Mouse (Mus musculus): ENCODE data around the gene Hs2st1. TPM values are rescaled to one million over a fixed set of nuclear protein-coding genes. Genes with fewer than 3 reads are reported as not detected.

The Hs2st1 gene
- total and polyA plus RNA-seq, 3 experiments = 13.6 to 16.1 TPM; not detected in 1

DNA sequence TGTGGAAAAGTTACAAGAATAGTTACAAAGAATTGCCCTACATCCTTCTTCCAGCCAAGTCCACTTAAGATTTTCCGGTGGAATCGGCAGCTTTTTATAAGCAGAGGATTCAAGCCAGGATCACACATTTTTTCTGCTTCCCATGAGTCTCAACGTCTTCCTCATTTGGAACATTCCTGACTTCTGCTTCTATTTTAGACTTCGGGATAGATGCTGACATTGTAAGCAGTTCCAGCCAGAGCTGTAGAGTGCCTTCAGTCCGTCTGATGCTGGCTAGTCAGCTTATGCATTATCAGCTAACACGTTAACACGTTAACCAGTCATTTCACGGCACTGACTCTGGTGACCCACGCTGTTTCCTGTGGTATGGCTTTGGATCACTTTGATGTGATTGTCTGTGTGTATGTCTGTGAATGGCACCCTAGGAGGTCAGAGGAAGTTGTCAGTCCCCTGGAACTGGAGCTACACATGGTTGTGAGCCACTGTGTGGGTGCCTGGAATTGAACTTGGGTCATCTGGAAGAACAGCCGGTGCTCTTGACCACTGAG, 47.7 kb upstream of the Hs2st1 start:
- no peak overlapping the region for H3K27ac ChIP-seq (ENCODE audit: control insufficient read depth, low read depth, low read length)
- H3K9me3 ChIP-seq (replicated peaks; ENCODE audit: insufficient read depth, low read length) = no peaks in the 10 kb centered on the region
- DNase-seq (ENCODE audit: low read depth, low spot score) = no peak
- H3K4me3 ChIP-seq (ENCODE audit: control insufficient read depth in 1 of 2, insufficient read depth in 1 of 2, low read depth in 2 of 2, low read length in 2 of 2) = no peak overlapping the region
- no peaks in the 10 kb centered on the region for H3K79me2 ChIP-seq (ENCODE audit: control insufficient read depth, insufficient read depth, low read length, poor library complexity)
- H3K36me3 ChIP-seq (ENCODE audit: control insufficient read depth in 1 of 2, insufficient read depth in 2 of 2, low read length in 2 of 2) = peaks cover 0 to 2% of the 10 kb centered on the region in 2 experiments; a peak in 1 of 4 replicates
- peaks cover 0 to 3% of the 10 kb centered on the region in 2 experiments; a peak in 1 of 4 replicates for H3K4me1 ChIP-seq (ENCODE audit: control insufficient read depth in 1 of 2, insufficient read depth in 2 of 2, low read length in 2 of 2)
- TF ChIP-seq BHLHE40 (IDR thresholded peaks at IDR 0.05; ENCODE audit: borderline replicate concordance, low read depth, low read length) = no peak
- TF ChIP-seq ZC3H11A (IDR thresholded peaks at IDR 0.05; ENCODE audit: low read depth, low read length) = no peak
- no peak for TF ChIP-seq TAL1 (IDR thresholded peaks at IDR 0.05; ENCODE audit: low read length)
- TF ChIP-seq ZKSCAN1 (IDR thresholded peaks at IDR 0.05; ENCODE audit: low read depth, low read length) = no peak
- TF ChIP-seq RAD21 (IDR thresholded peaks at IDR 0.05; ENCODE audit: low read depth, low read length) = no peak
- TF ChIP-seq SIN3A (IDR thresholded peaks at IDR 0.05; ENCODE audit: low read length) = no peak
- no peak for TF ChIP-seq MAFK (IDR thresholded peaks at IDR 0.05; ENCODE audit: borderline replicate concordance, low read depth, low read length)
- no peak for TF ChIP-seq GABPA (IDR thresholded peaks at IDR 0.05; ENCODE audit: low read depth, low read length)
- no peak for TF ChIP-seq POLR2AphosphoS2 (IDR thresholded peaks at IDR 0.05; ENCODE audit: low read length)
- no peak for TF ChIP-seq KAT2A (conservative IDR thresholded peaks at IDR 0.05; ENCODE audit: low read depth, low read length)
- TF ChIP-seq ZNF384 (IDR thresholded peaks at IDR 0.05; ENCODE audit: low read depth, low read length) = no peak
- no peak for TF ChIP-seq MYC (IDR thresholded peaks at IDR 0.05; ENCODE audit: low read depth, low read length)
- H3K27me3 ChIP-seq (ENCODE audit: control insufficient read depth in 1 of 2, insufficient read depth in 2 of 2, low read length in 2 of 2) = no peaks in the 10 kb centered on the region
- no peak overlapping the region for H3K9ac ChIP-seq (ENCODE audit: control insufficient read depth, low read depth, low read length, poor library complexity, severe bottlenecking)

DNA sequence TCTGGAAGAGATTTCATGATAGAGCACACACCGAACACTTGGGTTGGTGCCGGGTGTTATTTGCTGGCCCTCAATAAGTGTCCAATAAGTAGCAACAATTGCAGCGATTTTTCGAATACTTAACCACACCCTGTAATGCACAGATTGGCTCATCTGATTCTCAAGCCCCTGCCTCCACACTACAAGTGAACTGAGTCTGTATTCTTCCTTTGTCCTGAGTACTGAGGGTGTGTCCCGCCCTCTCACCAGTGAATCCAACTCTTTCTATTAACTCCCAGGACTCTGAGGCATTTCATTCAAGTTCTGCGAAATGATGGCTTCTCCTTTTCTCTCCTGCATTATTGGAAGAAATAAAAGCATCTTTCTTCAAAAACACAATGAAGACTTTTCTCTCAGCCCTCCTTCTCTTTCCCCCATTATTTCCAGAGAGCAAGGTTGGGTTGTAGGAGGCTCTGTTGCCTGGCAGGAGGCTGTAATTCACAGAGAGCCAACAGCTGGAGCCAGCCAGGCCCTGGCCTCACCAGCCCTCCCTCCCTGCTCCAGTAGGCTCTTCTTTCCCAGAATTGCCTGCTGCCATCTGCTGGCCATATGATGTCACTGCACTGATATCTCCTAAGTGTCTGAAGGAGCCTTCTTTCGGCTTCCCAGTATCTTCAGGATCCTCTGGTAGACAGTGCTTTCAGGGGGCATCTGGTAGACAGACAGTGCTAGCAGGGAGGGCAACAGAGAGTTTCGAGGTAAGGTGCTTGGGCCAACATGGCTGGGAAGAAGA, 46.9 kb upstream of the Hs2st1 start:
- DNase-seq (ENCODE audit: low read depth, low spot score) = peak; percentile 81
- Histone ChIP-seq H3K9ac (ENCODE audit: control insufficient read depth, low read depth, low read length, poor library complexity, severe bottlenecking) (no peak overlapping the region), H3K36me3 (ENCODE audit: control insufficient read depth in 1 of 2, insufficient read depth in 2 of 2, low read length in 2 of 2) (peaks cover 0 to 7% of the 10 kb centered on the region in 2 experiments; a peak in 2 of 4 replicates), H3K4me3 (ENCODE audit: control insufficient read depth in 1 of 2, insufficient read depth in 1 of 2, low read depth in 2 of 2, low read length in 2 of 2) (no peak overlapping the region), H3K79me2 (ENCODE audit: control insufficient read depth, insufficient read depth, low read length, poor library complexity) (no peaks in the 10 kb centered on the region), H3K27ac (ENCODE audit: control insufficient read depth, low read depth, low read length) (no peak overlapping the region), H3K9me3 (replicated peaks; ENCODE audit: insufficient read depth, low read length) (no peaks in the 10 kb centered on the region), H3K4me1 (ENCODE audit: control insufficient read depth in 1 of 2, insufficient read depth in 2 of 2, low read length in 2 of 2) (peaks cover 3 to 9% of the 10 kb centered on the region in 2 experiments; a peak in 3 of 4 replicates), H3K27me3 (ENCODE audit: control insufficient read depth in 1 of 2, insufficient read depth in 2 of 2, low read length in 2 of 2) (no peaks in the 10 kb centered on the region)
- no peak for TF ChIP-seq MEF2A (IDR thresholded peaks at IDR 0.05; ENCODE audit: extremely low read depth, insufficient replicate concordance, low read depth, low read length, poor library complexity, severe bottlenecking)
- TF ChIP-seq NRF1 (IDR thresholded peaks at IDR 0.05; ENCODE audit: insufficient read depth, low read depth, low read length, poor library complexity, severe bottlenecking) = no peak
- TF ChIP-seq SMC3 (IDR thresholded peaks at IDR 0.05; ENCODE audit: low read depth, low read length) = peak; percentile 92
- peak; percentile 77 for TF ChIP-seq RAD21 (IDR thresholded peaks at IDR 0.05; ENCODE audit: low read depth, low read length)
- TF ChIP-seq HCFC1 (IDR thresholded peaks at IDR 0.05; ENCODE audit: low read depth, low read length) = no peak
- no peak for TF ChIP-seq MXI1 (IDR thresholded peaks at IDR 0.05; ENCODE audit: low read depth, low read length)
- no peak for TF ChIP-seq ETS1 (IDR thresholded peaks at IDR 0.05; ENCODE audit: low read depth, low read length)
- no peak for TF ChIP-seq GABPA (IDR thresholded peaks at IDR 0.05; ENCODE audit: low read depth, low read length)
- TF ChIP-seq UBTF (IDR thresholded peaks at IDR 0.05; ENCODE audit: borderline replicate concordance, insufficient read depth, low read depth, low read length) = no peak
- TF ChIP-seq GATA1 (IDR thresholded peaks at IDR 0.05; ENCODE audit: low read depth, low read length) = 0 out of 2 replicates have a peak, but pooled peaks have one; percentile 12
- TF ChIP-seq MAFK (IDR thresholded peaks at IDR 0.05; ENCODE audit: borderline replicate concordance, low read depth, low read length) = no peak
- TF ChIP-seq ZKSCAN1 (IDR thresholded peaks at IDR 0.05; ENCODE audit: low read depth, low read length) = no peak
- peak; percentile 86 to 90 (median 89) for TF ChIP-seq CTCF (IDR thresholded peaks at IDR 0.05 in 2 of 3, conservative IDR thresholded peaks at IDR 0.05 in 1 of 3; ENCODE audit: control insufficient read depth in 1 of 3, insufficient read depth in 1 of 3, low read depth in 2 of 3, low read length in 3 of 3, poor library complexity in 1 of 3, severe bottlenecking in 1 of 3)
- TF ChIP-seq ZC3H11A (IDR thresholded peaks at IDR 0.05; ENCODE audit: low read depth, low read length) = peak; percentile 72
- TF ChIP-seq JUND (IDR thresholded peaks at IDR 0.05; ENCODE audit: low read depth, low read length) = no peak
- TF ChIP-seq NELFE (IDR thresholded peaks at IDR 0.05; ENCODE audit: low read depth, low read length) = no peak
- no peak for TF ChIP-seq POLR2A (IDR thresholded peaks at IDR 0.05; ENCODE audit: control insufficient read depth in 1 of 2, insufficient read depth in 1 of 2, low read depth in 1 of 2, low read length in 2 of 2, poor library complexity in 1 of 2)
- no peak for TF ChIP-seq TAL1 (IDR thresholded peaks at IDR 0.05; ENCODE audit: low read length)
- no peak for TF ChIP-seq MYB (IDR thresholded peaks at IDR 0.05; ENCODE audit: low read depth, low read length)
- no peak for TF ChIP-seq POLR2AphosphoS2 (IDR thresholded peaks at IDR 0.05; ENCODE audit: low read length)
- no peak for TF ChIP-seq EP300 (IDR thresholded peaks at IDR 0.05; ENCODE audit: low read depth in 1 of 2, low read length in 2 of 2)
- no peak for TF ChIP-seq USF1 (IDR thresholded peaks at IDR 0.05; ENCODE audit: low read depth, low read length)
- TF ChIP-seq CHD2 (IDR thresholded peaks at IDR 0.05; ENCODE audit: low read length) = no peak

Data from MEL (cell line).